Mouse (Mus musculus): ENCODE data around the gene Slc35a5.

DNA sequence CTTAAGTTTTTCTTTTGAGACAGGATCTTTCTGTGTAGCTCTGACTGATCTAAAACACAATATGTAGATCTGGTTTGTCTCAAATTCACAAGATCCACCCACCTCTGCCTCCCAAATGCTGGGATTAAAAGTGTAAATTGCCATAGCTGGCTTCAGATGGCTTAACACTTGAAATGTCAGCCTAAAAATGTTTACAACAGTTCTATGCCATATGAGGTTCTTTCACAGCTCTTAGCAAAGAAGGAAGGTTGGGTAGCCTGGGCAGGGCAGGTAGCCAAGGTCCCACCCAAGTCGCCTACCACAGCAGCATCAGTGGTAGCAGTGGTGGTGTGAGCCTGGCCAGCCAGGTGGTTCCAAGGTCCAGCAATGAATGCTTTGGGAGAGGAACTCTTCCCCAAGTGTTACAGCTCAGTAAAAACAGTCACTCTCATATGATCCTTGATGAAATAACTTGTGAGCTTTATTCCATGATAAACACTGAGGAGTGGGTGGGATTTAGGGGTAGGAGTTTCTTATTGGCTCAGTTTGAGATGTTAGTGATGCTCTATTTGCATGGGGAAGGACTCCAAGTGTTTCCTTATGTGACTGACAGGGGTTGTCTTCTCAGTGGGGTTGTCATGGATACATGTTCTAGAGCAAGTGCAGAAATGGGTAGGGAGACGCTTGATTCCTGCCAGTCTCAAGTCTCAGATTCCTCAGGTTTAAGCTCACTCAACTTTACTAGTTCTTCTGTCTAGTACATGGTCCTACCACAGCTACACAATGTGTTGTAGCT lies 30.4 kb downstream of the Slc35a5 start:
- no peak for TF ChIP-seq TAL1 (IDR thresholded peaks at IDR 0.05; ENCODE audit: low read length)
- TF ChIP-seq GATA1 (IDR thresholded peaks at IDR 0.05; ENCODE audit: low read length): no peak
